12 mouse cellular contexts compared by ENCODE assay signal in genomic region chr1:170766997-170767396, GRCm38 (mm10).
DNase-seq lines count a peak whose midpoint lies in the region; ATAC-seq and TF ChIP-seq lines count a peak whose summit lies in the region.
"Had no signal": no experiment of that assay in that cellular context is flagged by ENCODE, and none has a peak within 500 bp of the region (broad histone marks: within the 10 kb centered on the region; RNA-seq: fewer than 3 reads in every experiment).

No protein-coding gene starts in this region.

- no peaks in the 10 kb centered on the region for H3K9me3 ChIP-seq in limb, embryonic 13.5 days
- H3K9me3 ChIP-seq in limb, embryonic 10.5 days (replicated peaks), result no peaks in the 10 kb centered on the region
- H3K9me3 ChIP-seq in hindbrain, postnatal 0 days (ENCODE audit: low read length), result no peaks in the 10 kb centered on the region
- H3K9me3 ChIP-seq: forebrain, embryonic 12.5 days; liver, embryonic 15.5 days; midbrain, embryonic 13.5 days had no signal

- H3K36me3 ChIP-seq in limb, embryonic 13.5 days, result peaks cover 3% of the 10 kb centered on the region; the same call in 1 of the 2 replicates
- H3K36me3 ChIP-seq in limb, embryonic 10.5 days, result 0 out of 2 replicates have a peak, but pooled peaks cover 9% of the 10 kb centered on the region
- no peaks in the 10 kb centered on the region; the same call in 1 of the 2 replicates for H3K36me3 ChIP-seq in macrophage (ENCODE audit: inconsistent target)
- no peaks in the 10 kb centered on the region for H3K36me3 ChIP-seq in hindbrain, postnatal 0 days (ENCODE audit: insufficient read depth, low read length)
- H3K36me3 ChIP-seq: forebrain, embryonic 12.5 days had no signal

- peak; percentile 13 for DNase-seq in adrenal gland, adult 2 months
- no peak for DNase-seq in adrenal gland, postnatal 25 days
- no peak for DNase-seq in limb, embryonic 10.5 days (ENCODE audit: low spot score)
- no peak for DNase-seq in frontal cortex, postnatal 36 days (ENCODE audit: low spot score in 2 of 2)
- DNase-seq in hindbrain, postnatal 0 days (ENCODE audit: low spot score), result no peak
- DNase-seq: kidney, adult 18-20 months had no signal

- TF ChIP-seq POLR2A in embryonic fibroblast, embryonic 13.5 days (IDR thresholded peaks at IDR 0.05; ENCODE audit: low read depth, low read length), result no peak

- no peak for TF ChIP-seq CTCF in embryonic fibroblast, embryonic 13.5 days (IDR thresholded peaks at IDR 0.05; ENCODE audit: borderline replicate concordance, insufficient read depth, low read length)
- TF ChIP-seq CTCF in hindbrain, postnatal 0 days (IDR thresholded peaks at IDR 0.05; ENCODE audit: low read depth), result no peak

- ATAC-seq in limb, embryonic 13.5 days (ENCODE audit: low FRiP score, low read depth), result 0 out of 2 replicates have a peak, but pooled peaks have one; percentile 15
- ATAC-seq in hindbrain, postnatal 0 days, result no peak
- ATAC-seq: midbrain, embryonic 13.5 days had no signal

- H3K79me2 ChIP-seq in macrophage (ENCODE audit: inconsistent target), result peaks cover 15% of the 10 kb centered on the region

- no peak overlapping the region for H3K27ac ChIP-seq in limb, embryonic 13.5 days
- H3K27ac ChIP-seq in limb, embryonic 10.5 days, result no peak overlapping the region
- H3K27ac ChIP-seq in embryonic fibroblast, embryonic 13.5 days (ENCODE audit: insufficient read depth, low read length), result peak overlapping the region; percentile 49
- H3K27ac ChIP-seq in macrophage, result peak overlapping the region; percentile 83
- no peak overlapping the region for H3K27ac ChIP-seq in hindbrain, postnatal 0 days
- H3K27ac ChIP-seq: forebrain, embryonic 12.5 days; liver, embryonic 15.5 days; midbrain, embryonic 13.5 days had no signal

- H3K9ac ChIP-seq in limb, embryonic 13.5 days, result no peak overlapping the region
- no peak overlapping the region for H3K9ac ChIP-seq in hindbrain, postnatal 0 days (replicated peaks; ENCODE audit: low read length)
- H3K9ac ChIP-seq: forebrain, embryonic 12.5 days; liver, embryonic 15.5 days; midbrain, embryonic 13.5 days had no signal

- 77% methylated on average over 2 of the region's 2 CpGs for whole genome bisulfite sequencing in limb, embryonic 13.5 days
- 86% methylated on average over 2 of the region's 2 CpGs for WGBS in limb, embryonic 10.5 days
- 38% methylated on average over 2 of the region's 2 CpGs for WGBS in macrophage (ENCODE audit: missing documents)
- 71% methylated on average over 2 of the region's 2 CpGs for WGBS in hindbrain, postnatal 0 days

- H3K4me3 ChIP-seq in limb, embryonic 13.5 days, result no peak overlapping the region
- H3K4me3 ChIP-seq in limb, embryonic 10.5 days, result no peak overlapping the region
- H3K4me3 ChIP-seq in embryonic fibroblast, embryonic 13.5 days (ENCODE audit: insufficient read depth, low read length), result no peak overlapping the region
- H3K4me3 ChIP-seq in macrophage (ENCODE audit: inconsistent target), result no peak overlapping the region
- H3K4me3 ChIP-seq in hindbrain, postnatal 0 days (ENCODE audit: low read length), result no peak overlapping the region
- H3K4me3 ChIP-seq: forebrain, embryonic 12.5 days; liver, embryonic 15.5 days; midbrain, embryonic 13.5 days had no signal

- H3K27me3 ChIP-seq in limb, embryonic 13.5 days, result no peaks in the 10 kb centered on the region
- no peaks in the 10 kb centered on the region for H3K27me3 ChIP-seq in limb, embryonic 10.5 days (ENCODE audit: low read depth, poor library complexity, severe bottlenecking)
- H3K27me3 ChIP-seq in hindbrain, postnatal 0 days (ENCODE audit: insufficient read depth, low read length), result no peaks in the 10 kb centered on the region
- H3K27me3 ChIP-seq: forebrain, embryonic 12.5 days; liver, embryonic 15.5 days; midbrain, embryonic 13.5 days had no signal

- no peak overlapping the region for H3K4me2 ChIP-seq in limb, embryonic 13.5 days (replicated peaks)
- H3K4me2 ChIP-seq in hindbrain, postnatal 0 days (ENCODE audit: low read depth, low read length), result no peak overlapping the region
- H3K4me2 ChIP-seq: forebrain, embryonic 12.5 days; liver, embryonic 15.5 days; midbrain, embryonic 13.5 days had no signal

- H3K4me1 ChIP-seq in limb, embryonic 13.5 days, result peaks cover 13% of the 10 kb centered on the region
- H3K4me1 ChIP-seq in limb, embryonic 10.5 days, result peaks cover 3% of the 10 kb centered on the region; the same call in 1 of the 2 replicates
- peaks cover 17% of the 10 kb centered on the region for H3K4me1 ChIP-seq in embryonic fibroblast, embryonic 13.5 days (ENCODE audit: control insufficient read depth, insufficient read depth, low read length)
- H3K4me1 ChIP-seq in hindbrain, postnatal 0 days (ENCODE audit: insufficient read depth, low read length), result no peaks in the 10 kb centered on the region
- H3K4me1 ChIP-seq: forebrain, embryonic 12.5 days; liver, embryonic 15.5 days; midbrain, embryonic 13.5 days had no signal

Comparison
In these comparisons a context has a peak if more than half of its experiments do, and no peak if none do; other contexts are left out.
1. H3K27ac ChIP-seq: peak in embryonic fibroblast, embryonic 13.5 days (single experiment) and macrophage (single experiment); none in limb, embryonic 13.5 days (single experiment), limb, embryonic 10.5 days (single experiment) and hindbrain, postnatal 0 days (single experiment).